Mouse (Mus musculus) ES-Bruce4 (cell line): Measurements from ENCODE around the gene Lasp1. TPM values are rescaled to one million over a fixed set of nuclear protein-coding genes. Genes with fewer than 3 reads are reported as not detected.
"Not testable (repeated sequence)": the region's sequence is repeated elsewhere in the genome, so short reads cannot be mapped to it uniquely, and the experiment has no call there.

Experiments used
- H3K27ac ChIP-seq: 2 replicates; pipeline ENCODE4 v1.5.1; 2012; ENCODE audit warnings: low read length, inconsistent platforms; ENCODE audit not compliant: insufficient read depth
- H3K27me3 ChIP-seq: 2 replicates; pipeline ENCODE4 v1.6.1; 2012; ENCODE audit warnings: mild to moderate bottlenecking, low read length, inconsistent platforms; ENCODE audit not compliant: control insufficient read depth, poor library complexity, insufficient read depth, severe bottlenecking
- H3K36me3 ChIP-seq: 2 replicates; pipeline ENCODE4 v1.6.1; 2012; ENCODE audit warnings: inconsistent platforms, mild to moderate bottlenecking, low read length, moderate library complexity; ENCODE audit not compliant: control insufficient read depth, poor library complexity, insufficient read depth, severe bottlenecking
- H3K4me1 ChIP-seq: one replicate; pipeline ENCODE4 v1.8.1; 2011; ENCODE audit warnings: low read length; ENCODE audit not compliant: control insufficient read depth, insufficient read depth
- H3K4me3 ChIP-seq: 2 replicates; pipeline ENCODE4 v1.5.1; 2011; ENCODE audit warnings: low read depth, mild to moderate bottlenecking, low read length
- H3K9ac ChIP-seq: 2 replicates; pipeline ENCODE4 v1.6.1; 2012; ENCODE audit warnings: low read depth, mild to moderate bottlenecking, inconsistent platforms; ENCODE audit not compliant: poor library complexity, severe bottlenecking
- H3K9me3 ChIP-seq: replicated peaks from 2 replicates; pipeline ENCODE4 v1.6.1; 2012; ENCODE audit warnings: mild to moderate bottlenecking, low read length, inconsistent platforms; ENCODE audit not compliant: control insufficient read depth, poor library complexity, insufficient read depth, severe bottlenecking
- CTCF ChIP-seq: IDR thresholded peaks from one replicate; pipeline ENCODE4 v1.8.1; 2011; ENCODE audit warnings: low read depth, low read length
- EP300 ChIP-seq: IDR thresholded peaks from 2 replicates; pipeline ENCODE4 v1.6.1; 2011; ENCODE audit warnings: low read depth, low read length; ENCODE audit not compliant: insufficient read depth
- POLR2A ChIP-seq: IDR thresholded peaks from one replicate; pipeline ENCODE4 v1.8.1; 2011; ENCODE audit warnings: low read length; ENCODE audit not compliant: insufficient read depth
- polyA plus RNA-seq: library from polyadenylated mRNA; stranded (reverse); fragments of >200 nt; gene quantifications from 2 replicates; pipeline ENCODE4 v1.2.4, GENCODE M21; 2011; ENCODE audit warnings: low read depth; ENCODE audit not compliant: missing spikeins, insufficient read depth, insufficient read length

The Lasp1 gene
- polyA plus RNA-seq, 1 experiment: 231 TPM

DNA sequence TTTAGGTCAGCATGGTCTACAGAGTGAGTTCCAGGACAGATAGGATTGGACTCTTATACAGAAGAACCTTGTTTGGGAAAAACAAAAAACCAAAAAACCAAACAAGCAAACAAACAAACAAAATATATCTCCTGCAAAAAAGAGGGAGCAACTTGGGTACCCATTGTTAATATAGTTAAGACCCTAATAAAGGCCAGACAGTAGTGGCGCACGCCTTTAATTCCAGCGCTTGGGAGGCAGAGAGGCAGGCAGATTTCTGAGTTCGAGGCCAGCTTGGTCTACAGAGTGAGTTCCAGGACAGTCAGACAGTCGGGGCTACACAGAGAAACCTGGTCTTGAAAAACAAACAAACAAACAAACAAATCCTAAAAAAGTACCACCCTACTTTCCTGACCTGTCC lies 9.1 kb upstream of the Lasp1 start:
- H3K4me3 ChIP-seq: no peak overlapping the region
- no peak overlapping the region for H3K27ac ChIP-seq
- H3K9me3 ChIP-seq: peaks cover under 1% of the 10 kb centered on the region
- H3K36me3 ChIP-seq: no peaks in the 10 kb centered on the region
- H3K4me1 ChIP-seq: no peaks in the 10 kb centered on the region
- no peak for TF ChIP-seq EP300
- no peak for TF ChIP-seq CTCF
- no peak for TF ChIP-seq POLR2A
- no peaks in the 10 kb centered on the region for H3K27me3 ChIP-seq
- no peak overlapping the region for H3K9ac ChIP-seq

DNA sequence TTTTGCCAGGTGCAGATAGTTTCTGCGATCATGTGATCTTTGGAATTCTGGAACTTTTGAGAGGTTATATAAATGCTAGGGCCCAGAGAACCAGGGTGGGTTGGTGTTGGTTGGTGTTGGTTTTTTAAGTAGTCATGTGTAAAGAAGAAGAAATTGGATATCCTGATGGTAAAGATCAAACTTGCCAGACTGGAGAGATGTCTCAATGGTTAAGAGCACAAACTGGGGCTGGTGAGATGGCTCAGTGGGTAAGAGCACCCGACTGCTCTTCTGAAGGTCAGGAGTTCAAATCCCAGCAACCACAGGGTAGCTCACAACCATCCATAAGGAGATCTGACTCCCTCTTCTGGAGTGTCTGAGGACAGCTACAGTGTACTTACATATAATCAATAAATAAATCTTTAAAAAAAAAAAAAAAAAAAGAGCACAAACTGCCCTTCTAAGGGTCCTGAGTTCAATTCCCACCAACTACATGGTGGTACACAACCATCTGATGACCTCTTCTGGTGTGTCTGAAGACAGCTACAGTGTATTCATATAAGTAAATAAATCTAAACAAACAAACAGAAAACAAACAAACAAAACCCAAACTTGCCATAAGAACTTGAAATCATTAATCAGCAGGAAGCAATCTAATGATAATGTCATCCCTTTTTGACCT lies 7.9 kb upstream of the Lasp1 start:
- not testable (repeated sequence) for H3K36me3 ChIP-seq, H3K9me3 ChIP-seq, H3K27ac ChIP-seq, H3K27me3 ChIP-seq, H3K4me3 ChIP-seq, H3K9ac ChIP-seq, H3K4me1 ChIP-seq

- no peaks in the 10 kb centered on the region for H3K9me3 ChIP-seq
- H3K4me1 ChIP-seq: no peaks in the 10 kb centered on the region
- H3K4me3 ChIP-seq: no peak overlapping the region
- peak overlapping the region; percentile 97 for H3K27ac ChIP-seq
- peak overlapping the region; percentile 77; the same call in 1 of the 2 replicates for H3K9ac ChIP-seq
- TF ChIP-seq EP300 (no peak), CTCF (peak; percentile 9), POLR2A (no peak)
- H3K36me3 ChIP-seq: no peaks in the 10 kb centered on the region
- H3K27me3 ChIP-seq: no peaks in the 10 kb centered on the region
Measured at GRCm38 (mm10) chr11:97793165-97793564, 5.6 kb upstream of the Lasp1 start.

DNA sequence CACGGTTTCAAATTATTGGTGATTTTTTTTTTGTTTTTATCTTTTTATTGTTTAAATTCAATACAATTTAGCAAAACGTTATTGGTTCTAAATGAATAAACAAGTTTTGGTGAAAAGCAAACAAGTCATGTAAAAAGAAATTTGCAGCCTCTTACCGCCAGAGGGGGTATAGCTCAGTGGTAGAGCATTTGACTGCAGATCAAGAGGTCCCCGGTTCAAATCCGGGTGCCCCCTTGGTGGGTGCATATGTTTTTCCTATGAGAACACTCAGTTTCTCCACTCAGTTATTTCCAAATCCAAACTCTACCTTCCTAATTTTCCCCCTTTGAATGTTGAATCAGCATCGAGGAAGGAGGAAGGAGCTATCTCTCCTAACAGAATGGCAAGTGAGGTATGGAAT lies 1.9 kb upstream of the Lasp1 start:
- Histone ChIP-seq H3K9me3 (no peaks in the 10 kb centered on the region), H3K9ac (peak overlapping the region; percentile 85; the same call in 1 of the 2 replicates), H3K27me3 (no peaks in the 10 kb centered on the region), H3K36me3 (no peaks in the 10 kb centered on the region), H3K4me1 (no peaks in the 10 kb centered on the region), H3K27ac (peak overlapping the region; percentile 7; the same call in 1 of the 2 replicates), H3K4me3 (no peak overlapping the region)
- TF ChIP-seq CTCF (no peak), POLR2A (no peak), EP300 (no peak)

- H3K4me3 ChIP-seq: no peak overlapping the region
Measured at GRCm38 (mm10) chr11:97797369-97798082, 1.3 kb upstream of the Lasp1 start.

GRCm38 (mm10) chr11:97798083-97798435 lies 741 bp upstream of the Lasp1 start:
- no peak for TF ChIP-seq POLR2A
- no peak for TF ChIP-seq EP300
- no peak for TF ChIP-seq CTCF
- no peaks in the 10 kb centered on the region for H3K27me3 ChIP-seq
- H3K9ac ChIP-seq: peak overlapping the region; percentile 85
- H3K9me3 ChIP-seq: no peaks in the 10 kb centered on the region
- peak overlapping the region; percentile 55 for H3K27ac ChIP-seq
- no peaks in the 10 kb centered on the region for H3K36me3 ChIP-seq
- peak overlapping the region; percentile 56 for H3K4me3 ChIP-seq
- H3K4me1 ChIP-seq: peaks cover 1% of the 10 kb centered on the region

More at GRCm38 (mm10) chr11:97797369-97798082, 1.3 kb upstream of the Lasp1 start:
- no peaks in the 10 kb centered on the region for H3K36me3 ChIP-seq
- TF ChIP-seq CTCF: no peak
- no peak for TF ChIP-seq POLR2A
- TF ChIP-seq EP300: no peak
- no peaks in the 10 kb centered on the region for H3K27me3 ChIP-seq
- H3K4me1 ChIP-seq: peaks cover 1% of the 10 kb centered on the region
- no peaks in the 10 kb centered on the region for H3K9me3 ChIP-seq
- peak overlapping the region; percentile 55 for H3K27ac ChIP-seq
- peak overlapping the region; percentile 85 for H3K9ac ChIP-seq
